Mouse (Mus musculus) stomach, embryonic 15.5 days (tissue): ENCODE measurements around the gene Btd. TPM values are rescaled to one million over a fixed set of nuclear protein-coding genes. Genes with fewer than 3 reads are reported as not detected.

Experiments used
- ATAC-seq: fragments of 200-750 bp; cut with Nextera tagmentation; 2 replicates; pipeline ENCODE4 v1.8.0; 2017; ENCODE audit warnings: low read depth, moderate number of reproducible peaks, moderate TSS enrichment; ENCODE audit not compliant: insufficient read depth, low FRiP score
- H3K27ac ChIP-seq: fragments of 300-500 bp; sonication (generic); 2 replicates; pipeline ENCODE4 v1.5.1; 2015; ENCODE audit warnings: mild to moderate bottlenecking, inconsistent platforms
- H3K27me3 ChIP-seq: fragments of 300-500 bp; sonication (generic); replicated peaks from 2 replicates; pipeline ENCODE4 v1.6.1; 2015; ENCODE audit warnings: inconsistent platforms
- H3K36me3 ChIP-seq: fragments of 300-500 bp; sonication (generic); 2 replicates; pipeline ENCODE4 v1.6.1; 2015; ENCODE audit warnings: inconsistent platforms
- H3K4me1 ChIP-seq: fragments of 300-500 bp; sonication (generic); 2 replicates; pipeline ENCODE4 v1.6.1; 2015; ENCODE audit warnings: inconsistent platforms
- H3K4me2 ChIP-seq: fragments of 300-500 bp; sonication (generic); 2 replicates; pipeline ENCODE4 v1.6.1; 2015; ENCODE audit warnings: mild to moderate bottlenecking, inconsistent platforms
- H3K4me3 ChIP-seq: fragments of 300-500 bp; sonication (generic); replicated peaks from 2 replicates; pipeline ENCODE4 v1.5.1; 2015; ENCODE audit warnings: inconsistent platforms
- H3K9ac ChIP-seq: fragments of 300-500 bp; sonication (generic); 2 replicates; pipeline ENCODE4 v1.6.1; 2015; ENCODE audit warnings: inconsistent platforms
- H3K9me3 ChIP-seq: fragments of 300-500 bp; sonication (generic); 2 replicates; pipeline ENCODE4 v1.6.1; 2016; ENCODE audit warnings: inconsistent platforms
- WGBS: fragments of 180-500 bp; shearing (Covaris S2); methylation state at CpG from one replicate; pipeline ENCODE4 v1.1.7; 2015; 5-methylcytosine and 5-hydroxymethylcytosine counted together
- polyA plus RNA-seq: library from polyadenylated mRNA; unstranded; fragments of >200 nt; fragmentation: Nextera tagmentation; extraction: Ambion mirVana; gene quantifications from 2 replicates; pipeline ENCODE4 v1.2.1, GENCODE M21; 2015

The Btd gene
- polyA plus RNA-seq, 1 experiment from 2014 or later, result 27.5 TPM

DNA sequence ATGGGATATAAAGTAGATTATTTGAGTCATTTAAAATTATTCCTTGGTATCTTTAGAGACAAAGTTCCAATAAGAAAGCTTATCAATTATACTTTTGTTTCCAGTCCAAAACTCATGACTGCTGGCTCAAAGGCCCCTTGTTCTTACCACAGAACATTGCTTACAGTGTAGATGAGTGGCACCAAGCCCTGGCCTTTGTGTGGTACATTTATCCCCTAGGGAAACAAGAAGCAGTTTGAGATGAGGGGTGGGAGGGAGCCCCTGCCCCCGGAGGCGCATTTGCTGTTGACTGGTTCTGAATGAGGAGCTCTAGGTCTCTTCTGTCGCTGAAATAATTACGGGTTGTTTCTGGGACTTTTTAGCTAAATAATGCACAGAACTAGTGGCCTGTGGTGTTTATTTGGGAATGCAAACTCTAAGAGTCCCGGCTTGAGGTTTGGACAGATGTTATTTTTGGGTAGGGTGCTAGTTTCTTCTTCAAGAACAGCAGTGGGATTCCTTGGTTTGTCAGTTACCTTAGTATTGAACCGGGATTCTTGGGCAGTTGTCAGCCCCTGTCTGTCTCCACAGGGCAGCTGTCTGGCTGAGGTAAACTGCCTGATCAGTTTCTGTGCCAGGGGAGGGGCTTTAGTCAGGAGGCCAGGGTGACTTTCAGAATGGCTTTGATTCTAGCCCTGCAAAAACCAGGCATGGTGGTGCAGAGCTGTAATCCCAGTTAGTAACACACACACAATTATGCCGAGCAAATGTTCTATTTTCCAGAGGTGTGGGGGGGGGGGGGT, 19.7 kb downstream of the Btd start:
- Histone ChIP-seq H3K4me3 (no peak overlapping the region), H3K36me3 (no peaks in the 10 kb centered on the region), H3K4me1 (peaks cover 37% of the 10 kb centered on the region), H3K27me3 (no peaks in the 10 kb centered on the region), H3K9me3 (no peaks in the 10 kb centered on the region), H3K9ac (no peak overlapping the region), H3K4me2 (no peak overlapping the region), H3K27ac (peak overlapping the region; percentile 97)
- WGBS, result 67% methylated on average over 7 of the region's 7 CpGs
- ATAC-seq, result no peak

DNA sequence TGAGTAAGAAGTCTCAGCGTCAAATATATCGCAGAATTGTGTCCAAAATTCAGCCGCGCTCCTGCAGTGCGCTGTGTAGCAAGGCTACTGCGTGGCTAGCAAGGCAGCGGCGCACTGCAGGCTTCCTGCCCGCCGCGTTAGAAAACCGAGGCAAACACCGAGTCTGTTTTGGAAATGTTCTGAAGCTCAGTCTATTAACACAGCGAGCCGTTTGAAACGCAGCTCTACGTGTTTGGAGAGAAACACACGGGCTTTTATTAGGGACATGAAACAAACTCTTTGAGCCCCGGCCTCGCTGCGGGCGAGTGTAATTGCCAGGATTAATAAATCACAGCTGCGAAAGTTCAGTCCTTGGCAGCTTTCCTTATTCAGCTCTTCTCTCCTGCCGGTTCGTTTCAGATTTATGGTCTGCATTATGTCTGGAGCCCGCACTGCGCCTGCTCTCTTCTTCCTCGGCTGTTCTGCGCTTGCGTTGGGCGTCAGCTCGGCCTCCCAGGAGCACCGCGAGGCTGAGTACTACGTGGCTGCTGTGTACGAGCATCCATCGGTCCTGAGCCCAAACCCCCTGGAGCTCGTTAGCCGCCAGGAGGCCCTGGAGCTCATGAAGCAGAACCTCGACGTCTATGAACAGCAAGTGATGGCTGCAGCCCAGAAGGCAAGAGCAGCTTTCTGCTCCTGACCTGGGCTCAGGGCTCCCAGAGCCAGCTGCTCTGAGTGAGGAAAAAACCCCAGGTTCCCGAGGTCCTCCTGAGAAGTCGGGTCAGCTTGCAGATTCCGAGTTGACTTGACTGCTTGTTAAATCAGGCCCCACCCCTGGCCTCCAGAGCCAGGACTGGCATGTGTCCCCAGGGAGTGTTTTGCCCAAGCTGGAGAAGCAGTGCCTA, 21.1 kb downstream of the Btd start:
- Histone ChIP-seq H3K4me2 (peak overlapping the region; percentile 54), H3K9ac (peak overlapping the region; percentile 24; the same call in 1 of the 2 replicates), H3K4me3 (peak overlapping the region; percentile 33), H3K4me1 (peaks cover 41% of the 10 kb centered on the region), H3K27ac (peak overlapping the region; percentile 97), H3K27me3 (no peaks in the 10 kb centered on the region), H3K9me3 (no peaks in the 10 kb centered on the region), H3K36me3 (peaks cover 3% of the 10 kb centered on the region; the same call in 1 of the 2 replicates)
- ATAC-seq, result peak; percentile 89
- WGBS, result 3% methylated on average over 44 of the region's 44 CpGs

DNA sequence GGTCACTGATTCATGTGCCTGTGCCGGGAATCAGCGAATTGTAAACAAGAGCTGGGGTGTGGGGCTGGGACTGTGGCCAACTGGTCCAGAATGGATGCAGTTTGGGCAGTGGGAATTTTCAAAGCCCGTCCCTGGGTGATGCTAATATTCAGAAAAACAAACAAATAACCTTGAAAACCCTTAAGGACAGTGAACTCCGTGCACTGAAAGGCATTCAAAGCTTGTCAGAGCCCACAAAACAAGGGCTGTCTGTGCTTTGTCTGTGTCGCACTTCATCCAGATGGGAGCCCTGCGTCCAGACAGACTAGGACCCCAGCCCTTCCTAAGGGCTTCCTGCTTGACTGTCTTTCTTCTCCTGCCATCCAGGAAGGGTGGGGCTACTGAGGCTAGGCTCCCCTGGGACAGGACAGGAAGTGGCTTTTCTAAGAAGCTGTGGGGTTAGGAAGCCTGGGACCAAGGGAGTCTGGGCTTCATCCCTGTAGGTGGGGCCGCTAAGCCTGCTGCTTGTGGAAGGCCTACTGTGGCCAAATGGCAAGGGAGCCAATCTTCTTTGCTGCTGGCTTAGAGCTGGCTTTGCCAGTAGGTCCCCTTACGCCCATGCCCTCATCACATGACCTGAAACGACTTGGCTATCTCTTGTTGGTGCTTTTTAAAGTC, 21.9 kb downstream of the Btd start:
- 0 out of 2 replicates have a peak, but pooled peaks have one; percentile 1 for ATAC-seq

DNA sequence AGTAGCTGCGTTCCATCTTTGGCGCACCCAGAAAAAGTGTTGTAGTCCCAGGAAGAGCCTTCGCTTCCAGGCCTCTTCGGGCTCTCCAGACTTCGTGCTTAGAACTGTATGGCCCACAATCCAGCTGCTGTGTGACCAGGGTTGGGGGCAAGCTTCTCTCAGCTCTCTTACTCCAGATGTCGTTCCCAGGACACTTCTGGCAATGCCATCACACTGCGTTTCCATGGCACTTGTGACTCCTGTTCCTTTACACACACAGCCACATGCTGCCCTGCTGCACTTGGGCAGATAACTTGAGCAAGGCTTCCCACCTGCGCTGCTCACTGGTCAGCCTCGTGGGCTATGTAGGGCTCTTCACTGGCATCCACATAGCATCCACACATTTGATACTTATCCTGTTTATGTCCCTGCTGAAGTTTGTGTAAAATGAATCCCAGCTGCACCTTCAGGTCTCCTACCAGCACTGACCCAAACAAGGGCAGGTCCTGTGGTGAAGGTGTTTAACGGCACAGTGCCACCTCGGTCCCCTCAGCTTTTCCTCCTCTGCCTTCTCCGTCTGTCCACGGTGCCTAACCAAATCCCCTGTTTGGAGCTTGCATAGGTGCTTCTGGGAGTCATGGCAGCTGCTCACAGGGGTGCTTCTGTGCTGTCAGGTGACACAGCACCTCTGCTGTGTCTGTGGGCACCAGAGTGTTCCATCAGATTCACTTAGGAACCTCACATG, 22.7 kb downstream of the Btd start:
- Histone ChIP-seq H3K9me3 (no peaks in the 10 kb centered on the region), H3K9ac (no peak overlapping the region), H3K27ac (peak overlapping the region; percentile 97), H3K4me1 (peaks cover 37% of the 10 kb centered on the region), H3K27me3 (no peaks in the 10 kb centered on the region), H3K4me3 (no peak overlapping the region), H3K36me3 (peaks cover 13% of the 10 kb centered on the region), H3K4me2 (no peak overlapping the region)
- 77% methylated on average over 13 of the region's 13 CpGs for whole genome bisulfite sequencing
- no peak for ATAC-seq

More for the DNA sequence above, 21.9 kb downstream of the Btd start:
- Histone ChIP-seq H3K4me3 (no peak overlapping the region), H3K36me3 (peaks cover 11% of the 10 kb centered on the region), H3K9me3 (no peaks in the 10 kb centered on the region), H3K4me1 (peaks cover 37% of the 10 kb centered on the region), H3K4me2 (peak overlapping the region; percentile 54), H3K9ac (peak overlapping the region; percentile 24; the same call in 1 of the 2 replicates), H3K27ac (peak overlapping the region; percentile 97), H3K27me3 (no peaks in the 10 kb centered on the region)
- 24% methylated on average over 9 of the region's 9 CpGs for WGBS

DNA sequence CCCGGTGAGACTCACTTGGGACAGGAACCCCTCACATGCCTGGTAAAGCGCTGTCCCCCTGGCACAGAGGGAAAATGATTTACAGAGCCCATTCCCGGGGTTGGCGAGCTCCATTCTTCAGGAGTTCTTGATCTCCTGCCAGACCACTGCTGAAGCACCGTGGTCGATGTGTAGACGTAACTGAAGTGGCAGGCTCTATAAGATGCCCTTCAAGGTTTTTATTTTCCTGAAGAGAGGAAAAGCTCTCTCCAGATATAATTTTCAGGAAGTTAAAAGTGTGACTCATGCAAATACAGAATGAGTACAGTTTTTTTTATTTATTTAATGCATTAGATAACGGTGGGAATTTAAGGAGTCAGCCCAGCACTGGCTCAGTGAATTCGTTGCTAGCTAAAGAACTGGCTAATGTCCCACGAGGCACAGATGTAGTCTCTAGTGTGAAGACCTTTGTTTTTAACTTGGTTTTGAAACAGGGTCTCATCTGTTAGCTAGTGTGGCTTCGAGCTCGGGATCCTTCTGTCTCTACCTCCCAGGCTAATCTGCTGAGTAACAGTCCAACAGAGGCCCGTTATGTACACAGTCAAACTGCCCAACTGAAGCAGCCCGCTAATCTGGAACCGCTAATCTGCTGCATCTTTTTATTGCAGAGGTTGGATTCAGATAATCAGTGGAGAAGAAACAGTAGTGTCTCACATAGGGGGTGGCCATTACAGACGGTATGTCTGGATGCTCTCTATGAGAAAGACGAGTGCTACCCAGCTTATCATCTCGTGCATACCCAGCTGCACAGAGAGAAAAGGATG, 23.5 kb downstream of the Btd start:
- Histone ChIP-seq H3K9me3 (no peaks in the 10 kb centered on the region), H3K4me2 (no peak overlapping the region), H3K36me3 (peaks cover 13% of the 10 kb centered on the region), H3K27ac (peak overlapping the region; percentile 97), H3K9ac (no peak overlapping the region), H3K4me3 (no peak overlapping the region), H3K27me3 (no peaks in the 10 kb centered on the region), H3K4me1 (peaks cover 32% of the 10 kb centered on the region)
- ATAC-seq, result no peak
- 44% methylated on average over 18 of the region's 18 CpGs for WGBS

DNA sequence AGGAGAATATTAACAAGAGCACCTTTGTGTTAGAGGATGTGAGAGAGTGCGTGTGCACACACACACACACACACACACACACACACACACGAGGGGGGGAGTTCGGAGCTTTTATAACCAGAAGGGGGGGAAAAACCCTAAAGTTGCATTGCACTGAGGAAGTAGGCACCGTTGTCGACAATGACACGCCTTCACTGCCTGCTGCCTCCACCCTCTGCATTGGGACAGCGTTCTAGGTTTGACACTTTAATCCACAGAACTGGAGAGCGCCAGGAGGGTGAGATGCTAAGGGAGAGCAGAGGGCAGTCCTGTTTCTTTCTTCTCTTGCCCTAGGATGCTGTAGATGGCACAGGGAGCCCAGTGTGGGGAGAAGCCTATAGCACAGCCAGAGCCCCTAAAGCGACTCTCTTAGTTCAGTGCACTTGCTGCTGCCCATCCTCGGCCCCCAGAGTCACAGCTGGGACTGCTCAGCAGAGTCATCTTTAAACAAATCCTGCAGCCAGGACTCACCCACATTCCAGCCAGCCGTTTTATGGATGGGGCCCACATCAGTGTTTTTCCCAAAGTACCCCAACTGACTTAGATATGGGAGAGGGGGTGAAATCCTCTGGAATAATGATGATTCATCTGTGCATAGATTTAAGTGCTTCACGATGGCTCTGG, 24.2 kb downstream of the Btd start:
- peak overlapping the region; percentile 97 for H3K27ac ChIP-seq
- peaks cover 33% of the 10 kb centered on the region for H3K4me1 ChIP-seq
- H3K27me3 ChIP-seq, result no peaks in the 10 kb centered on the region
- H3K9ac ChIP-seq, result no peak overlapping the region
- peaks cover 13% of the 10 kb centered on the region for H3K36me3 ChIP-seq
- H3K4me3 ChIP-seq, result no peak overlapping the region
- no peak for ATAC-seq
- no peak overlapping the region for H3K4me2 ChIP-seq
- WGBS, result 30% methylated on average over 12 of the region's 12 CpGs
- H3K9me3 ChIP-seq, result no peaks in the 10 kb centered on the region

DNA sequence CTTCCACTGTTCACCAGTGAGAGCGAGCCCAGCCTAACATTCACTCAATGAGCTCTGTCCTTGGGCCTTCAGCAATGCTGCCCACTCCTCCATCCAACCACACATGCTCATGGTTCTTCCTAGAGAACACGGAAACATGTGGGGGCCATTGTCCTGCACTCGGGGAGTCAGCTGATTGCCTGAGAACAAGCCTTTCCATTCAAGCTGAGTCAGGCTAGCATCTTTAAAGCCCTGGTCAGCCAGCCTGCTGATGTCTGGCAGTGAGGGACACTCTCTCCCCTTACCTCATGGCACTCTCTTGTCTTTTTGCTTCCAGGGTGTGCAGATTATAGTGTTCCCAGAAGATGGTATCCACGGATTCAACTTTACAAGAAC, 24.7 kb downstream of the Btd start:
- H3K27ac ChIP-seq, result peak overlapping the region; percentile 97
- H3K36me3 ChIP-seq, result peaks cover 13% of the 10 kb centered on the region
- 59% methylated on average over 4 of the region's 4 CpGs for WGBS
- no peaks in the 10 kb centered on the region for H3K9me3 ChIP-seq
- H3K4me3 ChIP-seq, result no peak overlapping the region
- no peak overlapping the region for H3K4me2 ChIP-seq
- H3K9ac ChIP-seq, result no peak overlapping the region
- peaks cover 32% of the 10 kb centered on the region for H3K4me1 ChIP-seq
- no peaks in the 10 kb centered on the region for H3K27me3 ChIP-seq
- ATAC-seq, result no peak

DNA sequence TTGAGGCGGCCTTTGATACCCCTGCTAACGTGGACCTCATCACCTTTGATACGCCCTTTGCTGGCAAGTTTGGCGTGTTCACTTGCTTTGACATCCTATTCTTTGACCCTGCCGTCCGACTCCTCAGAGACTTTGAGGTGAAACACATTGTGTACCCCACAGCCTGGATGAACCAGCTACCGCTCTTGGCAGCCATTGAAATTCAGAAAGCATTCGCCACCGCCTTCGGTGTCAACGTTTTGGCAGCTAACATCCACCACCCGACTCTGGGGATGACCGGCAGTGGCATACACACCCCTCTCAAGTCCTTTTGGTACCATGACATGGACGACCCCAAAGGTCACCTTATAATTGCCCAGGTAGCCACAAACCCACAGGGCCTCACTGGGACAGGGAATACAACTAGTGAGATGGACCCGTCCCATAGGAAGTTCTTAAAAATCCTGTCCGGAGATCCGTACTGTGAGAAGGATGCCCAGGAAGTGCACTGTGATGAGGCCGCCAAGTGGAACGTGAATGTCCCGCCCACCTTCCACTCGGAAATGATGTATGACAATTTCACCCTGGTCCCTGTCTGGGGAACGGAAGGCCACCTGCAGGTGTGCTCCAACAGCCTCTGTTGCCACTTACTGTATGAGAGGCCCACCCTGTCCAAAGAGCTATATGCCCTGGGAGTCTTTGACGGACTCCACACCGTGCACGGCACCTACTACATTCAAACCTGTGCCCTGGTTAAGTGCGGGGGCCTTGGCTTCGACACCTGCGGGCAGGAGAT, 26.3 kb downstream of the Btd start:
- H3K4me1 ChIP-seq, result peaks cover 26% of the 10 kb centered on the region
- WGBS, result 93% methylated on average over 28 of the region's 28 CpGs

DNA sequence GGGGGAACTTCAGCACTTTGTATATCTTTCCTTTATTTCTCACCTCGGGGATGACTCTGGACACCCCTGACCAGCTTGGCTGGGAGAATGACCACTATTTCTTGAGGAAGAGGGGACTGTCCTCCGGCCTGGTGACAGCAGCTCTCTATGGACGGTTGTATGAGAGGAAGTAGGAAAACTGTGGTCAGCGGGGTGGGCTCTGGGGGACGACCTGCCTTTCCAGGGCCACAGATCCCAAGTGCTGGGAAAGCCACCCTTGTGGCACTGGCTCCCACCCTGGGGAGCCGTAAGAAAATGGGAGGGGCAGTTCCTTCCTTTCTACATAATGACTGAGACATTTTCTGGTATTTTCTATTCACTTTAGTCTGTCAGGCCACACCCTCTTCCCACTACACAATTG, 26.9 kb downstream of the Btd start:
- WGBS, result 78% methylated on average over 6 of the region's 6 CpGs
- peaks cover 21% of the 10 kb centered on the region for H3K4me1 ChIP-seq

More for the DNA sequence above, 26.3 kb downstream of the Btd start:
- Histone ChIP-seq H3K9me3 (no peaks in the 10 kb centered on the region), H3K4me3 (no peak overlapping the region), H3K36me3 (peaks cover 13% of the 10 kb centered on the region), H3K27me3 (no peaks in the 10 kb centered on the region), H3K27ac (no peak overlapping the region), H3K4me2 (no peak overlapping the region), H3K9ac (no peak overlapping the region)
- ATAC-seq, result no peak

DNA sequence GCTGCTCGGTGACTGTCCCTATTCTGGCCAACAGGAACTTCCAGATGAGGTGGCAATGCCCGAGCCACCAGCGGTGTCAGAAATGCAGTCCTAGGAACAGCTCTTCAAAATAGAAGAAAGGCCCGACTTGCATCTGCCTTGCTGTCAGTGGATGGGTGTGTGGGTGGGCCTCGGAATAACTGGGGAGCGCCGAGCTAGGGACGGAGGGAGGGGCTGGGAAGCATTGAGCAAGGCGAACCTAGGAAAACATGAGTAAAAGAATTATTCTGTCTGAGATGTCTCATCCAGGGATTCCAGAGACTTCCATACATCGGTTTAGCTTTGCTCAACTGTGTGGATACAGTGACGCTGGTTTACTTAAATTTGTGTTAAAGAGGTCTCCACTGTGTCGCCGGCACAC, 27.5 kb downstream of the Btd start:
- peak overlapping the region; percentile 72; the same call in 1 of the 2 replicates for H3K27ac ChIP-seq
- 83% methylated on average over 13 of the region's 13 CpGs for WGBS

More for the DNA sequence above, 26.9 kb downstream of the Btd start:
- no peak overlapping the region for H3K4me2 ChIP-seq
- no peak overlapping the region for H3K9ac ChIP-seq
- no peaks in the 10 kb centered on the region for H3K27me3 ChIP-seq
- no peak overlapping the region for H3K27ac ChIP-seq
- H3K9me3 ChIP-seq, result no peaks in the 10 kb centered on the region
- no peak for ATAC-seq
- no peak overlapping the region for H3K4me3 ChIP-seq
- H3K36me3 ChIP-seq, result peaks cover 13% of the 10 kb centered on the region

More for the DNA sequence above, 27.5 kb downstream of the Btd start:
- no peak overlapping the region for H3K4me2 ChIP-seq
- peaks cover 13% of the 10 kb centered on the region for H3K36me3 ChIP-seq
- H3K9ac ChIP-seq, result no peak overlapping the region
- peaks cover 16% of the 10 kb centered on the region for H3K4me1 ChIP-seq
- no peaks in the 10 kb centered on the region for H3K9me3 ChIP-seq
- no peak overlapping the region for H3K4me3 ChIP-seq
- no peak for ATAC-seq
- no peaks in the 10 kb centered on the region for H3K27me3 ChIP-seq
